Mouse (Mus musculus): ENCODE results near the gene Golga2. TPM values are rescaled to one million over a fixed set of nuclear protein-coding genes. Genes with fewer than 3 reads are reported as not detected.

Golga2 gene
- polyA plus RNA-seq, 1 experiment: 39.3 TPM

- Histone ChIP-seq H3K9ac (ENCODE audit: low read depth, poor library complexity, severe bottlenecking) (no peak overlapping the region), H3K36me3 (ENCODE audit: control insufficient read depth, insufficient read depth, low read length, poor library complexity, severe bottlenecking) (peaks cover 62% of the 10 kb centered on the region), H3K27me3 (ENCODE audit: control insufficient read depth, insufficient read depth, low read length, poor library complexity, severe bottlenecking) (no peaks in the 10 kb centered on the region), H3K27ac (ENCODE audit: insufficient read depth, low read length) (no peak overlapping the region), H3K4me1 (ENCODE audit: control insufficient read depth, insufficient read depth, low read length) (no peaks in the 10 kb centered on the region), H3K9me3 (replicated peaks; ENCODE audit: control insufficient read depth, insufficient read depth, low read length, poor library complexity, severe bottlenecking) (no peaks in the 10 kb centered on the region), H3K4me3 (ENCODE audit: low read depth, low read length) (no peak overlapping the region)
- TF ChIP-seq POLR2A (IDR thresholded peaks at IDR 0.05; ENCODE audit: insufficient read depth, low read length) (no peak), CTCF (IDR thresholded peaks at IDR 0.05; ENCODE audit: low read depth, low read length) (peak; percentile 82)
Observed at GRCm38 (mm10) chr2:32282727-32283126, 4.5 kb upstream of the Golga2 start.

GRCm38 (mm10) chr2:32283986-32284385 lies 3.2 kb upstream of the Golga2 start:
- no peak overlapping the region for H3K27ac ChIP-seq (ENCODE audit: insufficient read depth, low read length)
- no peaks in the 10 kb centered on the region for H3K4me1 ChIP-seq (ENCODE audit: control insufficient read depth, insufficient read depth, low read length)
- peaks cover 51% of the 10 kb centered on the region for H3K36me3 ChIP-seq (ENCODE audit: control insufficient read depth, insufficient read depth, low read length, poor library complexity, severe bottlenecking)
- TF ChIP-seq CTCF (IDR thresholded peaks at IDR 0.05; ENCODE audit: low read depth, low read length) (no peak), POLR2A (IDR thresholded peaks at IDR 0.05; ENCODE audit: insufficient read depth, low read length) (no peak), EP300 (IDR thresholded peaks at IDR 0.05; ENCODE audit: insufficient read depth, low read depth, low read length) (no peak)
- no peaks in the 10 kb centered on the region for H3K9me3 ChIP-seq (replicated peaks; ENCODE audit: control insufficient read depth, insufficient read depth, low read length, poor library complexity, severe bottlenecking)
- H3K4me3 ChIP-seq (ENCODE audit: low read depth, low read length): no peak overlapping the region
- H3K27me3 ChIP-seq (ENCODE audit: control insufficient read depth, insufficient read depth, low read length, poor library complexity, severe bottlenecking): no peaks in the 10 kb centered on the region
- H3K9ac ChIP-seq (ENCODE audit: low read depth, poor library complexity, severe bottlenecking): no peak overlapping the region

GRCm38 (mm10) chr2:32287923-32288367 lies 761 bp downstream of the Golga2 start, which contains the start of gene Swi5:
TSS of gene Swi5 (minus strand) at chr2:32288075.
- TF ChIP-seq EP300 (IDR thresholded peaks at IDR 0.05; ENCODE audit: insufficient read depth, low read depth, low read length): no peak
- no peak for TF ChIP-seq POLR2A (IDR thresholded peaks at IDR 0.05; ENCODE audit: insufficient read depth, low read length)
- TF ChIP-seq CTCF (IDR thresholded peaks at IDR 0.05; ENCODE audit: low read depth, low read length): no peak
- peak within 1 kb of the TSS; percentile 100 for H3K4me3 ChIP-seq (ENCODE audit: low read depth, low read length)
- no peaks in the 10 kb centered on the region for H3K27me3 ChIP-seq (ENCODE audit: control insufficient read depth, insufficient read depth, low read length, poor library complexity, severe bottlenecking)
- no peaks in the 10 kb centered on the region for H3K4me1 ChIP-seq (ENCODE audit: control insufficient read depth, insufficient read depth, low read length)
- H3K36me3 ChIP-seq (ENCODE audit: control insufficient read depth, insufficient read depth, low read length, poor library complexity, severe bottlenecking): peaks cover 18% of the 10 kb centered on the region
- H3K9me3 ChIP-seq (replicated peaks; ENCODE audit: control insufficient read depth, insufficient read depth, low read length, poor library complexity, severe bottlenecking): no peaks in the 10 kb centered on the region
- peak within 1 kb of the TSS; percentile 93 for H3K9ac ChIP-seq (ENCODE audit: low read depth, poor library complexity, severe bottlenecking)
- H3K27ac ChIP-seq (ENCODE audit: insufficient read depth, low read length): no peak within 1 kb of the TSS

GRCm38 (mm10) chr2:32288371-32288931 lies 1.3 kb downstream of the Golga2 start:
- H3K27me3 ChIP-seq (ENCODE audit: control insufficient read depth, insufficient read depth, low read length, poor library complexity, severe bottlenecking): no peaks in the 10 kb centered on the region
- H3K4me1 ChIP-seq (ENCODE audit: control insufficient read depth, insufficient read depth, low read length): no peaks in the 10 kb centered on the region
- H3K4me3 ChIP-seq (ENCODE audit: low read depth, low read length): peak overlapping the region; percentile 90
- H3K9ac ChIP-seq (ENCODE audit: low read depth, poor library complexity, severe bottlenecking): peak overlapping the region; percentile 83
- TF ChIP-seq EP300 (IDR thresholded peaks at IDR 0.05; ENCODE audit: insufficient read depth, low read depth, low read length) (no peak), CTCF (IDR thresholded peaks at IDR 0.05; ENCODE audit: low read depth, low read length) (no peak), POLR2A (IDR thresholded peaks at IDR 0.05; ENCODE audit: insufficient read depth, low read length) (no peak)
- H3K36me3 ChIP-seq (ENCODE audit: control insufficient read depth, insufficient read depth, low read length, poor library complexity, severe bottlenecking): peaks cover 18% of the 10 kb centered on the region
- H3K9me3 ChIP-seq (replicated peaks; ENCODE audit: control insufficient read depth, insufficient read depth, low read length, poor library complexity, severe bottlenecking): no peaks in the 10 kb centered on the region
- no peak overlapping the region for H3K27ac ChIP-seq (ENCODE audit: insufficient read depth, low read length)

- no peak overlapping the region for H3K9ac ChIP-seq (ENCODE audit: low read depth, poor library complexity, severe bottlenecking)
- H3K4me3 ChIP-seq (ENCODE audit: low read depth, low read length): no peak overlapping the region
- TF ChIP-seq POLR2A (IDR thresholded peaks at IDR 0.05; ENCODE audit: insufficient read depth, low read length) (no peak), CTCF (IDR thresholded peaks at IDR 0.05; ENCODE audit: low read depth, low read length) (peak; percentile 2), EP300 (IDR thresholded peaks at IDR 0.05; ENCODE audit: insufficient read depth, low read depth, low read length) (no peak)
- no peak overlapping the region for H3K27ac ChIP-seq (ENCODE audit: insufficient read depth, low read length)
- H3K27me3 ChIP-seq (ENCODE audit: control insufficient read depth, insufficient read depth, low read length, poor library complexity, severe bottlenecking): no peaks in the 10 kb centered on the region
- H3K4me1 ChIP-seq (ENCODE audit: control insufficient read depth, insufficient read depth, low read length): no peaks in the 10 kb centered on the region
- no peaks in the 10 kb centered on the region for H3K9me3 ChIP-seq (replicated peaks; ENCODE audit: control insufficient read depth, insufficient read depth, low read length, poor library complexity, severe bottlenecking)
- peaks cover 13% of the 10 kb centered on the region for H3K36me3 ChIP-seq (ENCODE audit: control insufficient read depth, insufficient read depth, low read length, poor library complexity, severe bottlenecking)
Observed at GRCm38 (mm10) chr2:32289578-32289977, 2.4 kb downstream of the Golga2 start.

- TF ChIP-seq POLR2A (IDR thresholded peaks at IDR 0.05; ENCODE audit: insufficient read depth, low read length): no peak
- TF ChIP-seq CTCF (IDR thresholded peaks at IDR 0.05; ENCODE audit: low read depth, low read length): no peak
- no peak for TF ChIP-seq EP300 (IDR thresholded peaks at IDR 0.05; ENCODE audit: insufficient read depth, low read depth, low read length)
- no peak overlapping the region for H3K27ac ChIP-seq (ENCODE audit: insufficient read depth, low read length)
- H3K9ac ChIP-seq (ENCODE audit: low read depth, poor library complexity, severe bottlenecking): no peak overlapping the region
- no peaks in the 10 kb centered on the region for H3K9me3 ChIP-seq (replicated peaks; ENCODE audit: control insufficient read depth, insufficient read depth, low read length, poor library complexity, severe bottlenecking)
- H3K27me3 ChIP-seq (ENCODE audit: control insufficient read depth, insufficient read depth, low read length, poor library complexity, severe bottlenecking): no peaks in the 10 kb centered on the region
- peaks cover 4% of the 10 kb centered on the region for H3K36me3 ChIP-seq (ENCODE audit: control insufficient read depth, insufficient read depth, low read length, poor library complexity, severe bottlenecking)
- no peaks in the 10 kb centered on the region for H3K4me1 ChIP-seq (ENCODE audit: control insufficient read depth, insufficient read depth, low read length)
- H3K4me3 ChIP-seq (ENCODE audit: low read depth, low read length): no peak overlapping the region
Observed at GRCm38 (mm10) chr2:32294348-32294747, 7.2 kb downstream of the Golga2 start.

All from ES-Bruce4 (cell line).